Comparison of ENCODE assay signal across 9 mouse cellular contexts in the genomic region with DNA sequence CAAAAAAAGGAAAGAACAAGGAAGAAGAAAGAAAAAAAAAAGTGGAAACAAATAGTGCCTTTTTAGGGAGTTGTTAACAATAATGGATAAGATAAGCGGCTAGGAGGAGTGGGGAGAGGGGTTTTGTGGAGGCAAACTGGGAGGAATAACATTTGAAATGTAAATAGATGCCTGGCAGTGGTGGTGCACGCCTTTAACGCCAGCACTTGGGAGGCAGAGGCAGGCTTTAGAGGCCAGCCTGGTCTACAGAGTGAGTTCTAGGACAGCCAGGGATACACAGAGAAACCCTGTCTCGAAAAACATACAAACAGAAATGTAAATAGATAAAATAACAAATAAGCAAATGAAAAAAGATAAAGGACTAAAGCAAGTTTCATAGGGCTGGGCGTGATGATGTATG. TPM values are rescaled to one million over a fixed set of nuclear protein-coding genes. Genes with fewer than 3 reads are reported as not detected.
DNase-seq lines count a peak whose midpoint lies in the region; ATAC-seq and TF ChIP-seq lines count a peak whose summit lies in the region.
"Had no signal": no experiment of that assay in that cellular context is flagged by ENCODE, and none has a peak within 500 bp of the region (broad histone marks: within the 10 kb centered on the region; RNA-seq: fewer than 3 reads in every experiment).

No protein-coding gene starts in this region.

- H3K4me2 ChIP-seq in kidney, embryonic 15.5 days: peak overlapping the region; percentile 92
- H3K4me2 ChIP-seq in hindbrain, postnatal 0 days (ENCODE audit: low read depth, low read length): no peak overlapping the region
- H3K4me2 ChIP-seq in midbrain, postnatal 0 days (ENCODE audit: low read depth, low read length, poor library complexity, severe bottlenecking): no peak overlapping the region

- H3K4me1 ChIP-seq in kidney, embryonic 15.5 days: peaks cover 22% of the 10 kb centered on the region
- H3K4me1 ChIP-seq in cortical plate, adult 2 months (ENCODE audit: control insufficient read depth, insufficient read depth, low read length): peaks cover 3% of the 10 kb centered on the region; the same call in 1 of the 2 replicates
- peaks cover 10% of the 10 kb centered on the region; the same call in 1 of the 2 replicates for H3K4me1 ChIP-seq in hindbrain, postnatal 0 days (ENCODE audit: insufficient read depth, low read length)
- peaks cover 6% of the 10 kb centered on the region for H3K4me1 ChIP-seq in midbrain, postnatal 0 days (ENCODE audit: insufficient read depth, low read length)
- H3K4me1 ChIP-seq in lung, adult 2 months (ENCODE audit: control insufficient read depth, insufficient read depth, low read length): peaks cover 5% of the 10 kb centered on the region; the same call in 1 of the 2 replicates

- no peak for ATAC-seq in kidney, embryonic 15.5 days (replicated peaks; ENCODE audit: low FRiP score)
- no peak for ATAC-seq in hindbrain, postnatal 0 days
- ATAC-seq in midbrain, postnatal 0 days (ENCODE audit: low FRiP score): no peak

- no peak for DNase-seq in kidney, adult 9 months
- no peak for DNase-seq in hindbrain, postnatal 0 days (ENCODE audit: low spot score)
- DNase-seq in midbrain, postnatal 0 days (ENCODE audit: low spot score): no peak
- no peak for DNase-seq in lung, adult 2 months
- no peak for DNase-seq in adrenal gland, postnatal 4 days (ENCODE audit: low spot score in 2 of 2)
- DNase-seq in thymus, postnatal 10 days (ENCODE audit: low spot score in 2 of 2): no peak

- peak overlapping the region; percentile 79 for H3K4me3 ChIP-seq in kidney, embryonic 15.5 days (replicated peaks)
- H3K4me3 ChIP-seq in cortical plate, adult 2 months (ENCODE audit: insufficient read depth, low read length): peak overlapping the region; percentile 73; the same call in 1 of the 2 replicates
- H3K4me3 ChIP-seq in hindbrain, postnatal 0 days (ENCODE audit: low read length): no peak overlapping the region
- H3K4me3 ChIP-seq in midbrain, postnatal 0 days (ENCODE audit: low read depth, low read length): no peak overlapping the region
- H3K4me3 ChIP-seq in lung, adult 2 months (replicated peaks; ENCODE audit: extremely low read depth, low read depth, low read length): no peak overlapping the region

- WGBS in kidney, embryonic 15.5 days: 35% methylated on average over 5 of the region's 5 CpGs
- 35% methylated on average over 5 of the region's 5 CpGs for WGBS in hindbrain, postnatal 0 days
- WGBS in midbrain, postnatal 0 days: 37% methylated on average over 5 of the region's 5 CpGs
- WGBS in lung, adult 2 months: 35% methylated on average over 5 of the region's 5 CpGs

- TF ChIP-seq POLR2A in cortical plate, adult 2 months (IDR thresholded peaks at IDR 0.05; ENCODE audit: extremely low read depth, insufficient read depth, low read length): no peak
- TF ChIP-seq POLR2A in lung, adult 2 months (IDR thresholded peaks at IDR 0.05; ENCODE audit: borderline replicate concordance, extremely low read depth, low read depth, low read length): no peak

- no peak for TF ChIP-seq CTCF in cortical plate, adult 2 months (IDR thresholded peaks at IDR 0.05; ENCODE audit: extremely low read depth, insufficient read depth, low read length)
- TF ChIP-seq CTCF in hindbrain, postnatal 0 days (IDR thresholded peaks at IDR 0.05; ENCODE audit: low read depth): no peak
- no peak for TF ChIP-seq CTCF in midbrain, postnatal 0 days (IDR thresholded peaks at IDR 0.05)
- no peak for TF ChIP-seq CTCF in lung, adult 2 months (IDR thresholded peaks at IDR 0.05; ENCODE audit: insufficient read depth, low read length)

- no peaks in the 10 kb centered on the region for H3K9me3 ChIP-seq in kidney, embryonic 15.5 days (replicated peaks)
- H3K9me3 ChIP-seq in hindbrain, postnatal 0 days (ENCODE audit: low read length): no peaks in the 10 kb centered on the region
- H3K9me3 ChIP-seq in midbrain, postnatal 0 days (ENCODE audit: low read length): no peaks in the 10 kb centered on the region

- no peaks in the 10 kb centered on the region for H3K27me3 ChIP-seq in kidney, embryonic 15.5 days
- no peaks in the 10 kb centered on the region for H3K27me3 ChIP-seq in hindbrain, postnatal 0 days (ENCODE audit: insufficient read depth, low read length)
- no peaks in the 10 kb centered on the region for H3K27me3 ChIP-seq in midbrain, postnatal 0 days (ENCODE audit: insufficient read depth, low read length)

- H3K36me3 ChIP-seq in kidney, embryonic 15.5 days: peaks cover 17% of the 10 kb centered on the region
- peaks cover 16% of the 10 kb centered on the region; the same call in 1 of the 2 replicates for H3K36me3 ChIP-seq in hindbrain, postnatal 0 days (ENCODE audit: insufficient read depth, low read length)
- H3K36me3 ChIP-seq in midbrain, postnatal 0 days (ENCODE audit: insufficient read depth, low read length): peaks cover 18% of the 10 kb centered on the region

- peak overlapping the region; percentile 72 for H3K27ac ChIP-seq in kidney, embryonic 15.5 days
- no peak overlapping the region for H3K27ac ChIP-seq in cortical plate, adult 2 months (ENCODE audit: insufficient read depth, low read length)
- H3K27ac ChIP-seq in hindbrain, postnatal 0 days: 0 out of 2 replicates have a peak overlapping the region, but pooled peaks have one; percentile 41
- 0 out of 2 replicates have a peak overlapping the region, but pooled peaks have one; percentile 32 for H3K27ac ChIP-seq in midbrain, postnatal 0 days (ENCODE audit: low read depth, low read length)

- no peak overlapping the region for H3K9ac ChIP-seq in kidney, embryonic 15.5 days
- no peak overlapping the region for H3K9ac ChIP-seq in hindbrain, postnatal 0 days (replicated peaks; ENCODE audit: low read length)
- no peak overlapping the region for H3K9ac ChIP-seq in midbrain, postnatal 0 days (replicated peaks; ENCODE audit: low read length, poor library complexity, severe bottlenecking)

RNA-seq across cellular contexts. Expression of gene Atg2a, which starts 0.7 kb away (rescaled TPM):
- 9.8 and 12.1 TPM in 2 replicates for polyA plus RNA-seq in kidney, embryonic 15.5 days (2015; fragmentation: Nextera tagmentation; extraction: Ambion mirVana)
- 28.9 and 31.0 TPM in 2 replicates for polyA plus RNA-seq in cortical plate, adult 2 months (2012; rRNA removed)
- 38.7 and 43.4 TPM in 2 replicates for total RNA-seq in hindbrain, postnatal 0 days (2014; rRNA removed)
- polyA plus RNA-seq in hindbrain, postnatal 0 days (2015; fragmentation: Nextera tagmentation; extraction: Ambion mirVana): 7.6 and 8.9 TPM in 2 replicates
- total RNA-seq in midbrain, postnatal 0 days (2014; rRNA removed): 34.3 and 38.2 TPM in 2 replicates
- 9.6 and 9.7 TPM in 2 replicates for polyA plus RNA-seq in midbrain, postnatal 0 days (2015; fragmentation: Nextera tagmentation; extraction: Ambion mirVana)
- 37.0 and 37.7 TPM in 2 replicates for polyA plus RNA-seq in lung, adult 2 months (2012; rRNA removed)
- 10 to 100 TPM; 40.0 to 41.1 TPM for total RNA-seq in adrenal gland, postnatal 4 days (2021)

RNA-seq across cellular contexts. Expression of gene Ppp2r5b, which starts 5.1 kb away (rescaled TPM):
- 22.9 and 27.6 TPM in 2 replicates for polyA plus RNA-seq in kidney, embryonic 15.5 days (2015; fragmentation: Nextera tagmentation; extraction: Ambion mirVana)
- polyA plus RNA-seq in cortical plate, adult 2 months (2012; rRNA removed): 154 and 160 TPM in 2 replicates
- total RNA-seq in hindbrain, postnatal 0 days (2014; rRNA removed): 272 and 321 TPM in 2 replicates
- 149 and 160 TPM in 2 replicates for polyA plus RNA-seq in hindbrain, postnatal 0 days (2015; fragmentation: Nextera tagmentation; extraction: Ambion mirVana)
- total RNA-seq in midbrain, postnatal 0 days (2014; rRNA removed): 248 and 256 TPM in 2 replicates
- 177 and 189 TPM in 2 replicates for polyA plus RNA-seq in midbrain, postnatal 0 days (2015; fragmentation: Nextera tagmentation; extraction: Ambion mirVana)
- polyA plus RNA-seq in lung, adult 2 months (2012; rRNA removed): 58.7 and 88.5 TPM in 2 replicates
- total RNA-seq in adrenal gland, postnatal 4 days (2021): 10 to 100 TPM; 68.4 to 71.2 TPM

RNA-seq across cellular contexts. Expression of gene Gpha2, which starts 14.5 kb away (rescaled TPM):
- polyA plus RNA-seq in kidney, embryonic 15.5 days (2015; fragmentation: Nextera tagmentation; extraction: Ambion mirVana): 0.39 and 0.74 TPM in 2 replicates
- polyA plus RNA-seq in cortical plate, adult 2 months (2012; rRNA removed): 0.21 TPM in 1 of 2 replicates, not detected in the other
- total RNA-seq in hindbrain, postnatal 0 days (2014; rRNA removed): not detected in 2 replicates
- polyA plus RNA-seq in hindbrain, postnatal 0 days (2015; fragmentation: Nextera tagmentation; extraction: Ambion mirVana): 0.39 and 0.60 TPM in 2 replicates
- not detected in 2 replicates for total RNA-seq in midbrain, postnatal 0 days (2014; rRNA removed)
- polyA plus RNA-seq in midbrain, postnatal 0 days (2015; fragmentation: Nextera tagmentation; extraction: Ambion mirVana): 0.31 TPM in 1 of 2 replicates, not detected in the other
- polyA plus RNA-seq in lung, adult 2 months (2012; rRNA removed): 1.7 and 2.6 TPM in 2 replicates
- total RNA-seq in adrenal gland, postnatal 4 days (2021): 10 to 100 TPM; 40.5 to 50.4 TPM
- polyA plus RNA-seq: liver, adult 2 months had no signal

RNA-seq across cellular contexts. Expression of gene Ehd1, which starts 35.8 kb away (rescaled TPM):
- 67.8 and 81.8 TPM in 2 replicates for polyA plus RNA-seq in kidney, embryonic 15.5 days (2015; fragmentation: Nextera tagmentation; extraction: Ambion mirVana)
- 48.2 and 49.2 TPM in 2 replicates for polyA plus RNA-seq in cortical plate, adult 2 months (2012; rRNA removed)
- 127 and 135 TPM in 2 replicates for total RNA-seq in hindbrain, postnatal 0 days (2014; rRNA removed)
- polyA plus RNA-seq in hindbrain, postnatal 0 days (2015; fragmentation: Nextera tagmentation; extraction: Ambion mirVana): 76.5 and 77.5 TPM in 2 replicates
- 117 and 139 TPM in 2 replicates for total RNA-seq in midbrain, postnatal 0 days (2014; rRNA removed)
- polyA plus RNA-seq in midbrain, postnatal 0 days (2015; fragmentation: Nextera tagmentation; extraction: Ambion mirVana): 73.0 and 74.0 TPM in 2 replicates
- 399 and 593 TPM in 2 replicates for polyA plus RNA-seq in lung, adult 2 months (2012; rRNA removed)
- total RNA-seq in adrenal gland, postnatal 4 days (2021): 10 to 100 TPM; 88.2 to 90.2 TPM

RNA-seq across cellular contexts. Expression of gene Majin, which starts 56.5 kb away (rescaled TPM):
- not detected in 2 replicates for polyA plus RNA-seq in kidney, embryonic 15.5 days (2015; fragmentation: Nextera tagmentation; extraction: Ambion mirVana)
- polyA plus RNA-seq in cortical plate, adult 2 months (2012; rRNA removed): 0.09 and 0.23 TPM in 2 replicates
- total RNA-seq in hindbrain, postnatal 0 days (2014; rRNA removed): not detected in 2 replicates
- 0.24 TPM in 1 of 2 replicates, not detected in the other for polyA plus RNA-seq in hindbrain, postnatal 0 days (2015; fragmentation: Nextera tagmentation; extraction: Ambion mirVana)
- not detected in 2 replicates for total RNA-seq in midbrain, postnatal 0 days (2014; rRNA removed)
- polyA plus RNA-seq in midbrain, postnatal 0 days (2015; fragmentation: Nextera tagmentation; extraction: Ambion mirVana): 0.16 and 0.18 TPM in 2 replicates
- 0.37 and 0.75 TPM in 2 replicates for polyA plus RNA-seq in lung, adult 2 months (2012; rRNA removed)
- total RNA-seq in adrenal gland, postnatal 4 days (2021): 1 to 10 TPM; 2.1 to 3.5 TPM
- total RNA-seq: liver, adult 2 months had no signal
- polyA plus RNA-seq: liver, adult 2 months had no signal

Comparison
In these comparisons a context has a peak if more than half of its experiments do, and no peak if none do; other contexts are left out.
1. H3K4me3 ChIP-seq: peak in kidney, embryonic 15.5 days (single experiment) and cortical plate, adult 2 months (single experiment); none in hindbrain, postnatal 0 days (single experiment), midbrain, postnatal 0 days (single experiment) and lung, adult 2 months (single experiment).